Mouse (Mus musculus) liver, postnatal 0 days (tissue): ENCODE measurements around the gene Ezr. TPM values are rescaled to one million over a fixed set of nuclear protein-coding genes. Genes with fewer than 3 reads are reported as not detected.

Experiments used
- ATAC-seq: fragments of 200-750 bp; cut with Nextera tagmentation; 2 replicates; pipeline ENCODE4 v1.8.0; 2017; ENCODE audit warnings: mild to moderate bottlenecking, moderate library complexity
- DNase-seq: peaks from one replicate; pipeline ENCODE4 v3.0.0-alpha.2; 2016
- H3K27ac ChIP-seq: fragments of 300-500 bp; sonication (generic); 2 replicates; pipeline ENCODE4 v1.5.1; 2014; ENCODE audit warnings: antibody characterized with exemption, moderate library complexity, mild to moderate bottlenecking, low read depth
- H3K27me3 ChIP-seq: fragments of 300-500 bp; sonication (generic); 2 replicates; pipeline ENCODE4 v1.6.1; 2014; ENCODE audit warnings: low read length, control low read depth, mixed read lengths; ENCODE audit not compliant: insufficient read depth
- H3K36me3 ChIP-seq: fragments of 300-500 bp; sonication (generic); replicated peaks from 2 replicates; pipeline ENCODE4 v1.6.1; 2014; ENCODE audit warnings: mild to moderate bottlenecking, control low read depth, low read length, moderate library complexity, mixed read lengths; ENCODE audit not compliant: insufficient read depth
- H3K4me1 ChIP-seq: fragments of 300-500 bp; sonication (generic); 2 replicates; pipeline ENCODE4 v1.6.1; 2014; ENCODE audit warnings: antibody characterized with exemption, mild to moderate bottlenecking, control low read depth; ENCODE audit not compliant: insufficient read depth
- H3K4me2 ChIP-seq: fragments of 300-500 bp; sonication (generic); 2 replicates; pipeline ENCODE4 v1.6.1; 2014; ENCODE audit warnings: low read depth, mild to moderate bottlenecking, low read length, moderate library complexity, mixed read lengths
- H3K4me3 ChIP-seq: fragments of 300-500 bp; sonication (generic); 2 replicates; pipeline ENCODE4 v1.5.1; 2014; ENCODE audit warnings: low read depth, low read length
- H3K9ac ChIP-seq: fragments of 300-500 bp; sonication (generic); replicated peaks from 2 replicates; pipeline ENCODE4 v1.6.1; 2014; ENCODE audit warnings: mild to moderate bottlenecking, moderate library complexity
- H3K9me3 ChIP-seq: fragments of 300-500 bp; sonication (generic); 2 replicates; pipeline ENCODE4 v1.6.1; 2016; ENCODE audit warnings: mild to moderate bottlenecking, control low read depth, low read length, mixed read lengths
- CTCF ChIP-seq: sonication (generic); IDR thresholded peaks from 2 replicates; pipeline ENCODE4 v1.5.1; 2016; ENCODE audit warnings: antibody characterized with exemption, low read depth
- EP300 ChIP-seq: IDR thresholded peaks from 2 replicates; pipeline ENCODE4 v1.6.1; 2016; ENCODE audit warnings: antibody characterized with exemption, low read depth, mild to moderate bottlenecking
- WGBS: fragments of 180-500 bp; shearing (Covaris S2); extraction: QIAGEN DNeasy Blood & Tissue Kit; methylation state at CpG from one replicate; pipeline ENCODE4 v1.1.7; 2014; ENCODE audit not compliant: insufficient replicate concordance; 5-methylcytosine and 5-hydroxymethylcytosine counted together
- polyA plus RNA-seq: library from polyadenylated mRNA; unstranded; fragments of >200 nt; fragmentation: Nextera tagmentation; extraction: Ambion mirVana; gene quantifications from 2 replicates; pipeline ENCODE4 v1.2.1, GENCODE M21; 2015

Gene Ezr
- polyA plus RNA-seq, 1 experiment from 2014 or later, result 34.8 TPM

DNA sequence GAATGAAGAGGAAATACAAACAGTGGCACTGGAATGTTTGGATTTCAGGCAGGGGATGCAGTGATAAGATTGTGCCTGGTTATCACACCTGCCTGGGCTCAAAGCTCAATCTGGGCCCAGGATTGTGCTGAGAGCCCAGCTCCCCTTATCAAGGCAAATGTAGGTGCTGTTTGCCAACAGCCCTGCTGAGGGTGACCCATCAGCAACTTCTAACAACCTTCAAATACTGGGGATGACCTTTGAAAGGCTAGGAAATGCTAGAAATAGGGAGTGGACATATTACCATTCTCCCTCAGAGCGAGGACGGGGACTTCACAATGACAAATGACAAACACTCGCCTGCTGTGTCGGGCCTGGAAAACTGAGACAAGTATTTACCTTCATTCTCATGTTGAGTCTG lies 15.8 kb downstream of the Ezr start:
- Histone ChIP-seq H3K36me3 (no peaks in the 10 kb centered on the region), H3K9ac (no peak overlapping the region), H3K27ac (no peak overlapping the region), H3K4me1 (peaks cover 23% of the 10 kb centered on the region), H3K27me3 (no peaks in the 10 kb centered on the region), H3K4me3 (no peak overlapping the region), H3K9me3 (no peaks in the 10 kb centered on the region), H3K4me2 (no peak overlapping the region)
- TF ChIP-seq EP300 (no peak), CTCF (no peak)
- DNase-seq, result no peak
- WGBS, result 64% methylated on average over 4 of the region's 4 CpGs
- ATAC-seq, result no peak

DNA sequence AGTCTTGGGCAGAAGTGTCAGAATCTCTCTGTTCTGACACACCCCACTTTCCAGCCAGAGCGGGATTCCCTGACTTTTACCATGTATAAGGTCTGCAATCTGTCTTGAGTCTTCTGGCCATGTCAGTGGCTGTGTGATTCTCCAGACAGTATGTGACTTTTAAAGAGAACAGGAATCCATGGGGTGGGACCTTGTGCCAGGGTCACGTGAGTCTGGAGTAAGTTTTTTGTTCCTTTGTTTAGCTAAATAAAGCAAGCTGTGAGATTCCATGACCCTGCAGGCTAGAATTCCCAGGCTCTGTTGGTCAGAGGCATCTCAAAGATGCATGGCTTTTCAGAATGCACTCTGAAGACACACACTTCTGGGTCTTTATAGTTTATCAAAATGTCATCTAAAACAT lies 16.7 kb downstream of the Ezr start:
- WGBS, result 72% methylated on average over 2 of the region's 2 CpGs
- peaks cover 23% of the 10 kb centered on the region for H3K4me1 ChIP-seq
- H3K27me3 ChIP-seq, result no peaks in the 10 kb centered on the region
- no peak overlapping the region for H3K9ac ChIP-seq
- no peak for ATAC-seq
- no peaks in the 10 kb centered on the region for H3K36me3 ChIP-seq
- no peak overlapping the region for H3K27ac ChIP-seq
- H3K9me3 ChIP-seq, result no peaks in the 10 kb centered on the region
- DNase-seq, result no peak
- no peak overlapping the region for H3K4me2 ChIP-seq
- no peak overlapping the region for H3K4me3 ChIP-seq
- TF ChIP-seq EP300 (no peak), CTCF (no peak)

DNA sequence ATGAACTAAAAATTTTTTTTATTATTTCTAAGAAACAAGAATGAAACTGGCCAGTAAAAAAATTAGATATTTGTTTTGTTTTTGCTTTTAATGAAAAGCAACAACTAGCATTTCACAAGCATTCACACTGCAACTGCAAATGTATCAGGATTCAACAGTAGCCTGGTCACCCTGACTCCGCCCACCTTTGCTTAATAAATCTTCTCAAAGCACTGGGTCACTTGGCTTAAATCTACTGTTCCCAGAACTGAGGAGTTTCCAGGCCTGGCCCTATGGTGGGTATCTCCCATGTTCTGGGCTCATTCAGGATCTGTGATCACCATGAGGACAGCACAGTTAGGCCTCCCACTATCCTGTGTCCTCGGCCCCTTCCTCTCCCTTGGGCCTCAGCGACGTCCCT lies 17.9 kb downstream of the Ezr start:
- Histone ChIP-seq H3K9ac (no peak overlapping the region), H3K36me3 (no peaks in the 10 kb centered on the region), H3K4me2 (no peak overlapping the region), H3K4me3 (no peak overlapping the region), H3K4me1 (peaks cover 23% of the 10 kb centered on the region), H3K9me3 (no peaks in the 10 kb centered on the region), H3K27ac (no peak overlapping the region), H3K27me3 (no peaks in the 10 kb centered on the region)
- DNase-seq (no peak), ATAC-seq (no peak)
- 85% methylated on average over 4 of the region's 4 CpGs for WGBS
- TF ChIP-seq CTCF (no peak), EP300 (no peak)

DNA sequence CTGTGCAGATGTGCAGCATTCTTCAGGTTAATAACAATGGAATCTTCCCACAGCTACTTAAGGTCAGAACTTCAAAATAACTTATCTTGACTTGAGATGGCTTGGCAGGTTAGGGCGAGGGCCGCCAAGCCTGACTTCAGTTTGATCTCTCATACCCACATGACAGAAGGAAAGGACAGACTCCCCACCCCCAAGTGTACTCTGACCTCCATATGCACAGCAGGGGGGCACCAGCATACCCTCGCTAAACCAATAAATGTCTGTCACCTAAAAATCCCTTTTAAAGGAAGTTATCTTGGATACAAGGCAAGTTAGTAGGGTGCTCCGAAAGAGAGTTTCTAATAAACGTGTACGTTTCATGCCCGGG lies 18.4 kb downstream of the Ezr start:
- TF ChIP-seq CTCF, result no peak
- no peak for TF ChIP-seq EP300
- Histone ChIP-seq H3K9ac (no peak overlapping the region), H3K9me3 (no peaks in the 10 kb centered on the region), H3K4me1 (peaks cover 23% of the 10 kb centered on the region), H3K36me3 (no peaks in the 10 kb centered on the region), H3K4me3 (no peak overlapping the region), H3K27ac (no peak overlapping the region), H3K4me2 (no peak overlapping the region), H3K27me3 (no peaks in the 10 kb centered on the region)
- ATAC-seq, result no peak
- DNase-seq, result no peak
- 68% methylated on average over 7 of the region's 7 CpGs for WGBS

DNA sequence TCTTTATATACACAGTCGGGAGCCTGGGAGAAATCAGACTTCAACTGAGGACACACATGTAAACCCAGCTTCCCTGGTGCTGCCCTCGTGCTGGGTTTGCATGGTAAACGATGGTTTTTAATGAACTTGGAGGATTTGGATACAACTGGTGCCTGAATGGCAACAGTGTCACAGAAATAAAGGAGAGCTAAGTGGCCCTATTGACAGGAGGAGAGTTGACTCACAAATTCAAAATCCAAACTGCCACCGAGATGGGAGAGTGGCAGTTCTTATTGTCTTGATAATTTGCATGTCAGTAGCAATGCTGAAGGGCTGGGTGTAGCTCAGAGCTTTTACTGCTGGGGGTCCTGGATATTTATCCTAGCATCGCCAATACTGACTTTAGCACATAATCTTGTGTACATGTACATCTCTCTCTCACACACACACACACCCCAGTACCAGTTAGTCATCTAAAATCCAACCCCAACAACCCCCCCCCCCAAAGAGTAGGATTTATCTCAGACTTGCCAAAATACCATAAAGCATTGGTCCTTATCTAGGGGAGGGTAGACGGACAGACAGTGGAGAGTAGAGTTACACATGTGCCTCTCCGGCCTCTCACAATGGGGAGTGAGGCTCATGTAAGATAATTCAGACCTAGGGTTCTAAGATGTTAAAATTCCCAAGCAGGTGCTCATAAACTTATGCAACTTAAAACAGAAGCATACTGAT lies 18.9 kb downstream of the Ezr start:
- ATAC-seq (no peak), DNase-seq (no peak)
- H3K4me2 ChIP-seq, result no peak overlapping the region
- no peaks in the 10 kb centered on the region for H3K27me3 ChIP-seq
- H3K9ac ChIP-seq, result no peak overlapping the region
- TF ChIP-seq EP300 (no peak), CTCF (no peak)
- H3K27ac ChIP-seq, result no peak overlapping the region
- H3K36me3 ChIP-seq, result no peaks in the 10 kb centered on the region
- no peak overlapping the region for H3K4me3 ChIP-seq
- H3K9me3 ChIP-seq, result no peaks in the 10 kb centered on the region
- H3K4me1 ChIP-seq, result peaks cover 23% of the 10 kb centered on the region
- WGBS, result 56% methylated on average over 7 of the region's 7 CpGs

DNA sequence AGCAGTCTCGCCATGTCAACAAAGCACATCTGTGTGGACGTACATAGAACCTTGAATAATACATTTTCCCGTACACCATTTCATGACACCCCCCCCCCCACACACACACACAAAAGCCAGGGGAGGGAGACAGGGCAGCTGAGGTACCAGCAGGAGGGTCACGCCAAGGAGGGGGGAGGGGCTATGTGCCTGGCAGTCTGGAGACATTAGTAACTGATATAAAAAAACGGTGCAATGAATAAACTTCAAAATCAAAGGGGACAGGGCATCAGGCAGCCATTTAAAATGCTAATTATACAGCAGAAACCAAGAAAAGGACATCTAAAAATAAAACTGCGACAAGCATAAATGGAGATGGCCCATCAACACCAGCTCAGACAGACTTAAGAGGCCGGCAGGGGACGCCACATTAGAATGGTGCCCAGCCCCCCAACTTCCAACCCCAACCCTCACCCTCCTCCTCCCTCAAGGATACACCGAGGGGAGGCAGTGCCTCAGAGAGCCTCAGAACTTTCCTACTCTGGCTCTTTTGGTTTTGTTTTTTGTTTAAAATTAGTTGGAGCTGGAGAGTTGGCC lies 22.8 kb downstream of the Ezr start:
- no peak for TF ChIP-seq CTCF
- TF ChIP-seq EP300, result no peak
- ATAC-seq (no peak), DNase-seq (no peak)
- H3K27ac ChIP-seq, result no peak overlapping the region
- H3K4me1 ChIP-seq, result 0 out of 2 replicates have a peak, but pooled peaks cover 8% of the 10 kb centered on the region
- H3K9ac ChIP-seq, result no peak overlapping the region
- H3K4me2 ChIP-seq, result no peak overlapping the region
- H3K27me3 ChIP-seq, result no peaks in the 10 kb centered on the region
- no peak overlapping the region for H3K4me3 ChIP-seq
- WGBS, result 76% methylated on average over 9 of the region's 9 CpGs
- H3K36me3 ChIP-seq, result peaks cover 27% of the 10 kb centered on the region
- H3K9me3 ChIP-seq, result no peaks in the 10 kb centered on the region
